In the genomic region with DNA sequence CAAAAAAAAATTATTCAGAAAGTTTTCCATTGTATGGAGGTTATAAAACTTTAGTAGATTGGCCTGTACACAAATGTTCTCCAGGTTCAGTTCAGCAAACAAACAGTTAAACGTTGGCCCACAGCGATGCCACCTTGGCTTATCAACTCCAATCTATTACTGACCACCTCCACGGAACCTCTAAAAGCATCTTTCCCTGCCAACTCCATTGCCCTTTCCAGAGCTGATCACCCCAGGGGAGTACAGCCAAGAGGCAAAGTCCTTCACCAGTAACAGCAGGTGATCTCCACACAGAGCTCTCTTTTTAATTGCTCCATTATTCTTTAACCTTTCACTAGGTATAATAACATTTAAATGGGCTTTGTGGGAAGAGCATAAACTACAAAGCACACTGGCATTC, we compare ENCODE assay signal across 25 mouse cellular contexts.
DNase-seq lines count a peak whose midpoint lies in the region; ATAC-seq and TF ChIP-seq lines count a peak whose summit lies in the region.
"Had no signal": no experiment of that assay in that cellular context is flagged by ENCODE, and none has a peak within 500 bp of the region (broad histone marks: within the 10 kb centered on the region; RNA-seq: fewer than 3 reads in every experiment).

No protein-coding gene starts in this region.

- no peak overlapping the region for H3K4me2 ChIP-seq in kidney, embryonic 16.5 days (replicated peaks; ENCODE audit: low read depth, low read length)
- H3K4me2 ChIP-seq: embryonic facial prominence, embryonic 13.5 days; forebrain, embryonic 12.5 days; forebrain, embryonic 15.5 days; heart, embryonic 13.5 days; hindbrain, embryonic 14.5 days had no signal

- TF ChIP-seq POLR2A in kidney, adult 2 months (IDR thresholded peaks at IDR 0.05; ENCODE audit: low read depth, low read length): no peak
- TF ChIP-seq POLR2A in liver, adult 2 months (IDR thresholded peaks at IDR 0.05; ENCODE audit: extremely low read depth, insufficient read depth, low read length): no peak

- no peak for ATAC-seq in kidney, embryonic 16.5 days (ENCODE audit: low FRiP score, low TSS enrichment)
- ATAC-seq: CD4-positive, CD25-positive, alpha-beta regulatory T cell, adult 4 months; forebrain, embryonic 15.5 days had no signal

- peak; percentile 73 for DNase-seq in kidney, adult 2 months
- peak; percentile 98 for DNase-seq in liver, adult 2 months (ENCODE audit: extremely low read depth, low read depth, low spot score)
- DNase-seq in liver: no peak
- DNase-seq in kidney, postnatal 36 days: peak; percentile 35 to 46
- DNase-seq in lung, postnatal 36 days: no peak
- DNase-seq: adrenal gland, adult 2 months; adrenal gland, postnatal 14 days; cerebellum, adult 11 months; cerebellum, adult 9-11 months; cerebellum, postnatal 25 days; embryo, embryonic 11 days; gastrocnemius, postnatal 36 days; heart, adult 2 months; heart, postnatal 14 days; heart, postnatal 4 days had no signal

- no peak for TF ChIP-seq CTCF in kidney, adult 2 months (conservative IDR thresholded peaks at IDR 0.05; ENCODE audit: insufficient read depth, insufficient read length, low read depth, low read length)
- TF ChIP-seq CTCF in liver, adult 2 months (IDR thresholded peaks at IDR 0.05; ENCODE audit: low read depth, low read length): no peak

- H3K36me3 ChIP-seq in kidney, adult 2 months (ENCODE audit: control insufficient read depth, insufficient read depth, low read length): no peaks in the 10 kb centered on the region
- H3K36me3 ChIP-seq in kidney, embryonic 16.5 days (ENCODE audit: insufficient read depth, low read length): no peaks in the 10 kb centered on the region
- H3K36me3 ChIP-seq in liver, adult 2 months (ENCODE audit: control insufficient read depth, insufficient read depth, low read length): no peaks in the 10 kb centered on the region
- H3K36me3 ChIP-seq: embryonic facial prominence, embryonic 10.5 days; embryonic facial prominence, embryonic 13.5 days; forebrain, embryonic 12.5 days; forebrain, embryonic 15.5 days; heart, embryonic 10.5 days; heart, embryonic 13.5 days had no signal

- no peaks in the 10 kb centered on the region for H3K27me3 ChIP-seq in kidney, adult 2 months (replicated peaks; ENCODE audit: control insufficient read depth, insufficient read depth, low read length)
- H3K27me3 ChIP-seq in kidney, embryonic 16.5 days (ENCODE audit: insufficient read depth, low read length): no peaks in the 10 kb centered on the region
- no peaks in the 10 kb centered on the region for H3K27me3 ChIP-seq in liver, adult 2 months (ENCODE audit: control insufficient read depth, insufficient read depth, low read length)
- H3K27me3 ChIP-seq: embryonic facial prominence, embryonic 13.5 days; forebrain, embryonic 12.5 days; forebrain, embryonic 15.5 days; heart, embryonic 13.5 days had no signal

- no peak overlapping the region for H3K4me3 ChIP-seq in kidney, adult 2 months (ENCODE audit: insufficient read depth, low read depth, low read length)
- H3K4me3 ChIP-seq in kidney, embryonic 16.5 days (ENCODE audit: low read length): no peak overlapping the region
- no peak overlapping the region for H3K4me3 ChIP-seq in liver, adult 2 months (ENCODE audit: insufficient read depth, low read depth, low read length)
- H3K4me3 ChIP-seq: embryonic facial prominence, embryonic 10.5 days; embryonic facial prominence, embryonic 13.5 days; erythroblast, embryonic 14.5 days; forebrain, embryonic 12.5 days; forebrain, embryonic 15.5 days; heart, adult 2 months; heart, embryonic 10.5 days; heart, embryonic 13.5 days had no signal

- no peaks in the 10 kb centered on the region for H3K79me2 ChIP-seq in liver, adult 2 months (ENCODE audit: control insufficient read depth, insufficient read depth, low read length)

- H3K9me3 ChIP-seq in kidney, embryonic 16.5 days (ENCODE audit: low read length): peaks cover 18% of the 10 kb centered on the region
- H3K9me3 ChIP-seq: embryonic facial prominence, embryonic 10.5 days; forebrain, embryonic 15.5 days; heart, embryonic 10.5 days had no signal

- no peak overlapping the region for H3K9ac ChIP-seq in kidney, embryonic 16.5 days (replicated peaks; ENCODE audit: low read length)
- H3K9ac ChIP-seq in liver, adult 2 months (ENCODE audit: low read depth, low read length): no peak overlapping the region
- H3K9ac ChIP-seq: embryonic facial prominence, embryonic 13.5 days; forebrain, embryonic 12.5 days; forebrain, embryonic 15.5 days; heart, embryonic 13.5 days; hindbrain, embryonic 14.5 days had no signal

- no peaks in the 10 kb centered on the region for H3K4me1 ChIP-seq in kidney, adult 2 months (ENCODE audit: control insufficient read depth, insufficient read depth, low read length)
- no peaks in the 10 kb centered on the region for H3K4me1 ChIP-seq in kidney, embryonic 16.5 days (ENCODE audit: insufficient read depth, low read length)
- peaks cover 15% of the 10 kb centered on the region for H3K4me1 ChIP-seq in liver, adult 2 months (ENCODE audit: control insufficient read depth, insufficient read depth, low read length)
- H3K4me1 ChIP-seq: embryonic facial prominence, embryonic 10.5 days; embryonic facial prominence, embryonic 13.5 days; forebrain, embryonic 12.5 days; heart, embryonic 10.5 days; heart, embryonic 13.5 days had no signal

- H3K27ac ChIP-seq in kidney, adult 2 months (ENCODE audit: insufficient read depth, low read depth, low read length): no peak overlapping the region
- H3K27ac ChIP-seq in kidney, embryonic 16.5 days (ENCODE audit: low read length): no peak overlapping the region
- H3K27ac ChIP-seq in liver, adult 2 months (replicated peaks; ENCODE audit: insufficient read depth, low read depth, low read length): peak overlapping the region; percentile 92
- H3K27ac ChIP-seq: embryonic facial prominence, embryonic 10.5 days; embryonic facial prominence, embryonic 13.5 days; forebrain, embryonic 12.5 days; forebrain, embryonic 15.5 days; heart, adult 2 months; heart, embryonic 10.5 days; heart, embryonic 13.5 days; hindbrain, embryonic 14.5 days had no signal

- WGBS in kidney, adult 2 months: 38% methylated on average over 3 of the region's 3 CpGs
- WGBS in kidney, embryonic 16.5 days: 63% methylated on average over 3 of the region's 3 CpGs
- WGBS in liver, adult 2 months: 21% methylated on average over 3 of the region's 3 CpGs

Comparison
In these comparisons a context has a peak if more than half of its experiments do, and no peak if none do; other contexts are left out.
1. DNase-seq: peak in kidney, adult 2 months (single experiment), liver, adult 2 months (single experiment) and kidney, postnatal 36 days (2 of 2); none in liver (single experiment) and lung, postnatal 36 days (single experiment).